Mouse (Mus musculus) brain, adult 2 months (tissue): ENCODE measurements around the gene Slc34a1.
"Not testable (repeated sequence)": the region's sequence is repeated elsewhere in the genome, so short reads cannot be mapped to it uniquely, and the experiment has no call there.

ENCODE experiments used
- DNase-seq: peaks from one replicate; pipeline ENCODE4 v3.0.0; 2011; ENCODE audit warnings: low read depth, low spot score

Gene Slc34a1

DNA sequence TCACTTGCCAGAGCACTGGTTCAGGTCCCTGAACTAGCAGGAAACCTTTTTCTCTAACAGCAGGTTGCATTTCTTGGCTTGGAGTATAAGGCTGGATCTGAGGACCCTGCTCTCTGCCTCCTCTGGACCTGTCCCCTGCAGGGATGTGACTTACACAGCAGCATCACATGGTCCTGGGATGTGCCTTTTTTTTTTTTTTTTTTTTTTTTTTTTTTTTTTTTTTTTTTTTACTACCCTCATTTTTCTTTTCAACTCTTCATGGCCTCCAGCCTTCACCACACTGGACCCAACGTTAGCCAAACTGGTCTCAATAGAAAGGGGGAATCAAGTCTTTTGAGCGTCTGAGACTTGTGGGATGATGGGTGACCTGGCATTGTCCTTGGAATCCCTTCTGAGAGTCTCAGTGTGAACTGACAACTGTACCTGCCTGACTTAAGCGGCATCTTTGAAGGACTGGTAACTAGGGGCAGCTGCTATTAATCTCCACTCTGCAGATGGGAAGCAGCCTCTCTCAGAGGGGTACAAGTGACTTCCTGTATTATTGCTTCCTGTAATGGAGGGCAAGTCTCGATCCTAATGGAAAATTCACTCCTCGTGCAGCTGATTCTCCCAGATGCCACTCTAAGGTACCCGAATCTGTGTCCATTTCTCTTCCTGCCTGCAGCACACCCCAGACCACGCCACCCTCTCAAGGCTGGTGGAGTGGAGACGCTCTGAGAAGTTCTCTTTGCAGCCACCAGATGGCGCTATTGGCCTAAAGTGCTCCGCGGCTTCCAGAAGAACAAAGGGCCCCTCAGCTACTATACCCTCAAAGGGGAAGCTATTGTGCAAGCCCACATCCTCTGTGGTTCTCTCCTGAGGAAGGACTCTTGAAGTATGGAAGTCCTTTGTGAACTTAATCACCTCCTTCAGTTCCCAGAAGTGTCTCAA lies 7.1 kb downstream of the Slc34a1 start:
- peak; percentile 89 for DNase-seq

DNA sequence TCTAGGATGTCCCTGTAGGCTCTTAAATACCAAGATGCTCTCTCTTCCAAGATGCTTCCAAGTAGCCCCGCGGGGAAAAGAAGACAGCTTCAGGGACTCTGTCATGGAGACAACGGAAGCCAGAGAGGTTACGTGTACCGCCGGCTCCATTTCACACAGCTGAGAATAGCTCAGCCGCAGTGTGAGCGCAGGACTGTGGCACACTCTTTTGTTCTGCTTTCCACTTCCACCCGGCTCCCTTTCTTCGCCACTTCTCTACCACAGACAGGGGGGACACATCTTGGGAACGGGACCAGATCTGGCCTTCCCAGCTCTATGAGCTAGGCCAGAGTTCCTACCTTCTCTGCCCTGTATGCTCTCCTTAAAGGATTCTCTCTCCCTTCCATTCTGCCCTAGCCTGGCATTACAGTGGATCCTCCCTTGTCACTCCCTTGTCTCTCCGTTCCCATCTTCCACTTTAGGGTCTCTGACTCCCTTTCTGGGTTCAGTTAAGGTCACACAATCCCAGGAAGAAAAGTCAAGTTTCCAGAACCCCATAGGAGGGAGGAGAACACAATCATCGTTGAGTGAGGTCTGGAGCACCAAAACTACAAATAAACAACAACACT lies 7.9 kb downstream of the Slc34a1 start:
- no peak for DNase-seq

DNA sequence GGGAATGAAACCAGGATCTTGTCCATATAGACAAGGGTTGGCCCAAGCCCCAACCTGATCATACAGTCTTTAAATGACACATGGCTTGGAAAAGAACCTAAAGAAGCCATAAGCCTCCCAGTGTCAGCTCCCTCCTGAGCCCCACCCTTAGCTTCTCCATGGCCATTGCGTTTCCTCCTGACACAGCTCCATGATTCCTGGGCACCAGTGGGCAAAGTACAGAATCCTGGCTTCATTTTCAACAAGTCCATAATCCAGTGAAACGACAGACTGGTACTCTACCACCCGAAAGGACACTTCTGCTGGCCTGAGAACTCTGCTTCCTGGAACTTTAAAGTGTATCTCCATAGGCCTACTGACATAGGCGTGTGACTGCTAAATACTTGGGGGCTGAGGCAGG lies 9.4 kb downstream of the Slc34a1 start:
- DNase-seq, result no peak

DNA sequence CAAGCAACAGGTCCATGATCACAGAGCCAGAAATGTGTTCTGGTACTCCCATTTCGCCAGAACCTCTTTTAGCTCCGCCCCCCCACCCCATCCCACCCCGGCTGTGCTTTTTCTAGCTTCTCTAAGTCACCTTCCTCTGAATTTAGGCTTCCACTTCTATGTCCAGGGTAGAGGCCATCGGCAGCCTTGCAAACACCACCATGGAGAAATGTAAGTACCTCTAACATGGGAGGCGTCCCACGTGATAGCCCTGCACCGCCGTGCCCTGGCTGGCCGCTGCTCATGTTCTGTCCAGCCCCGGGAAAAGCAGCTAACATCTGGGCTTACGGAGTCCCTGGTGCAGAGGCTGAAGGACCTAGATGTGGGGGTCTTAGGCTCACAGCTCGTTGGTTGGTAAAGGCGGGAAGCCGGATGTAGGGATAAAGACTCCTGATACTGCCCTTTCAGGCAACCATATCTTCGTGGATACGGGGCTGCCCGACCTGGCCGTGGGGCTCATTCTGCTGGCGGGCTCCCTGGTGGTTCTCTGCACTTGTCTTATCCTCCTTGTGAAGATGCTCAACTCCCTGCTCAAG lies 10.6 kb downstream of the Slc34a1 start:
- DNase-seq, result no peak

DNA sequence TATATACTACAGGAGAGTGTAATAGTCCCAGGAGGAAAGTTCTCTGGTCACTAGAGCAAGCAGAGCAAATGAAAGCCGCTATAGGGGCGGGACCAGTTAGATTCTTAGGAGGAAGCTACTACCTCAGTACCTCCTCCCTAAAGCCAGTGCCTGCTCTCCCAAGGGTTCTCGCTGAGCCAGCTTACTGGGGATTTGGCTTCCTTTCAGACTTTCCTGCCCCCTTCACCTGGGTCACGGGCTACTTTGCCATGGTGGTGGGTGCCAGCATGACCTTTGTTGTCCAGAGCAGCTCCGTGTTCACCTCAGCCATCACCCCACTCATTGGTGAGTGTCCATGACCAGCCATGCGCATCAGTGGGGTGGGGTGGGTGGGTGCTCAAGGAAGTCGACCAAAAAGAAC lies 13.8 kb downstream of the Slc34a1 start:
- DNase-seq, result no peak

DNA sequence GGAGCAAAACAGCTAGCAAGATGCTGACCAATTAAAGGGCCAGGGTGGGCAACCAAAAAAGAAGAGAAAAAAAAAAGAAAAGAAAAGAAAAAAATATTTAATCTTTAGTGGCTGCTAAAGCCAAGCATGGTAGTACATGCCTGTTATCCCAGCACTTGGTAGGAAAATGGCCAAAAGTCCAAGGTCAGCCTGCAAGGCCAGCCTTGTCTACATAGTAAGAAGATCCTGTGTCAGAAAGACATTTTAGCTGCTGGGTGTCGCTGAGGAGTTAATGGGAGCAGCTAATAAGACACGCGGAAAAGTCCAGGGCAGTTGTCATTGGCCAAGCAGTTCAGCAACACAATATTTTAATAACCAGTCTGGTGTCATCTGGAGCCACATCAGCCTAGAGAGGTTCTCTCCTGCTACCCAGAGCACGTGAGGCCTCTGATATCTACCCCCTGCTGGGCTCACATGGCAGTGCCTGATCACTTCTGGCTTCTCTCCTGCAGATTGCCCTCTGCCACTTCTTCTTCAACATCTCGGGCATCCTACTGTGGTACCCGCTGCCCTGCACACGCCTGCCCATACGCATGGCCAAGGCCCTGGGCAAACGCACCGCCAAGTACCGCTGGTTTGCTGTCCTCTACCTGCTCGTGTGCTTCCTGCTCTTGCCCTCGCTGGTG lies 14.8 kb downstream of the Slc34a1 start:
- no peak for DNase-seq

DNA sequence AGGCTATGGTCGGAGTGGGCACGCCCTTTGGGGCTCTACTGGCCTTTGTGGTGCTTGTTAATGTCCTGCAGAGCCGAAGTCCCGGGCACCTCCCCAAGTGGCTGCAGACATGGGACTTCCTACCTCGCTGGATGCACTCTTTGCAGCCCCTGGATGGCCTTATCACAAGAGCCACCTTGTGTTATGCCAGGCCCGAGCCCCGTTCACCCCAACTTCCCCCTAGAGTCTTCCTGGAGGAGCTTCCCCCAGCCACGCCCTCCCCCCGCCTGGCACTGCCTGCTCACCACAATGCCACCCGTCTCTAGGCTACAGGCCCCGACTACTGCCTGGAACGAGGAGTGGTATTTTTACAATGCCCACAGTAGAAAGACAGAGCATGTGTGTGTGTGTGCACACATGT lies 15.3 kb downstream of the Slc34a1 start:
- DNase-seq, result no peak

DNA sequence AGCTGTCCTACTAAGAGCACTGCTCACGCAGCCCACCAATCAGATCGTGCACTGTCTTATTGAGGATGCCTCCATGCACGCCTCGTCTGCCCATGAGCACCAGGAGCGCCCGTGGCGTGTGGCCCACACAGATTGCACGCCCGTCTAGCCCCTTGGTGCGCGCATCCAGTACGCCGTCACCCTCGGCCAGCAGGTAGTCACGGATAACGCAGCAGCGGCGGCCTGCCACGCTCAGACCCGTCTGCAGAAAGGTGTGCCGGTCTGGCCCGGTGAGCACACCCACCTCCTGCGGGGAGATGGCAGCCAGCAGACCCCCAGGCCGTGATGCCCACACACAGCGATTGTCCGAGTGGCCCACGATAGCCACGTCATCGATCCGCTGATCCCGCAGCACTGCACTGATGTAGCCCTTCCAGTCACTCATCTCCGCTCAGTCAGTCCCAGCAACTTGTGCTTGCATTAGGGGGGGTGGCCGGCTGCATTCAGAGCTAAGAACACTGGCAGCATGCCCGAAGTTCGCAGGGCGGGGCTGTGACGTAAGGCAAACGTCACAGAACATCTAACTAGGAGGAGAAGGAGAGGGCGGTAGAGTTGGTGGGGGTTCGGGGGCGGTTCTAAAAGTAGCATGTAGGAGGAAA lies 16.9 kb downstream of the Slc34a1 start, which contains the start of gene Pfn3:
Gene Pfn3 (minus strand): TSS at position 490 of the 638 bp plus-strand sequence.
- peak; percentile 85 for DNase-seq

DNA sequence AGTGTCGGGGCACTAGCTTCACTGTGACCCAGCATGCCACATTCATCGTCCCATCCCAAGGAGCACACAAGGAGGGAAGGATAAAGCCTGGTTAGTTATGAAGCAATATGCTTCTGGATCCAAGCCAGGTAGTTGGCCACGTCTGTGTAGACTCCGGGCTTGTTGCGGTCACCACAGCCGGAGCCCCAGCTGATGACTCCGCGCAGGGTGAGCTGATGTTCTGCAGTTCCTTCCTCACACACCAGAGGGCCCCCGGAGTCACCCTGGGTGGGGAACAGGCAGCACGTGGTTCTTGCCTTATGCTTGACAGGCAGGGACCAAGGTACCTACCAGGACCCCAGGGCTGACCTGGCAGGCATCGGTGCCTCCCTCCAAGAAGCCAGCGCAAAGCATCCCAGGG lies 20.0 kb downstream of the Slc34a1 start:
- peak; percentile 86 for DNase-seq

DNA sequence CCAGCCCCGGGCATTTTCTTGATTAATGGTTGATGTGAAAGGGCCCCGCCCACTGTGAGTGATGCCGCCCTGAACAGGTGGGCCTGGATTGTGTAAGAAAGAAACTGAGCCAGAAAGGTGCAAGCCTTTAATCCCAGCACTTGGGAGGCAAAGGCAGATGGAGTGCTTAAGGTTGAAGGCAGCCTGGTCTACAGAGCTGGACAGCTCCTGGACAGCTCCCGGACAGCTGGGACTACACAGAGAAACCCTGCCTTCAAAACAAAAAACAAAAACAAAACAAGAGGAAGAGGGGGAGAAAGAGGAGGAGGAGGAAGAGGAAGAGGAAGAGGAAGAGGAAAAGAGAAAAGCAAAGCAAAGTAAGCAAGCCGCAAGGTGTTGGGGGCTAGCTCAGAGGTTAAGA lies 21.2 kb downstream of the Slc34a1 start:
- no peak for DNase-seq

DNA sequence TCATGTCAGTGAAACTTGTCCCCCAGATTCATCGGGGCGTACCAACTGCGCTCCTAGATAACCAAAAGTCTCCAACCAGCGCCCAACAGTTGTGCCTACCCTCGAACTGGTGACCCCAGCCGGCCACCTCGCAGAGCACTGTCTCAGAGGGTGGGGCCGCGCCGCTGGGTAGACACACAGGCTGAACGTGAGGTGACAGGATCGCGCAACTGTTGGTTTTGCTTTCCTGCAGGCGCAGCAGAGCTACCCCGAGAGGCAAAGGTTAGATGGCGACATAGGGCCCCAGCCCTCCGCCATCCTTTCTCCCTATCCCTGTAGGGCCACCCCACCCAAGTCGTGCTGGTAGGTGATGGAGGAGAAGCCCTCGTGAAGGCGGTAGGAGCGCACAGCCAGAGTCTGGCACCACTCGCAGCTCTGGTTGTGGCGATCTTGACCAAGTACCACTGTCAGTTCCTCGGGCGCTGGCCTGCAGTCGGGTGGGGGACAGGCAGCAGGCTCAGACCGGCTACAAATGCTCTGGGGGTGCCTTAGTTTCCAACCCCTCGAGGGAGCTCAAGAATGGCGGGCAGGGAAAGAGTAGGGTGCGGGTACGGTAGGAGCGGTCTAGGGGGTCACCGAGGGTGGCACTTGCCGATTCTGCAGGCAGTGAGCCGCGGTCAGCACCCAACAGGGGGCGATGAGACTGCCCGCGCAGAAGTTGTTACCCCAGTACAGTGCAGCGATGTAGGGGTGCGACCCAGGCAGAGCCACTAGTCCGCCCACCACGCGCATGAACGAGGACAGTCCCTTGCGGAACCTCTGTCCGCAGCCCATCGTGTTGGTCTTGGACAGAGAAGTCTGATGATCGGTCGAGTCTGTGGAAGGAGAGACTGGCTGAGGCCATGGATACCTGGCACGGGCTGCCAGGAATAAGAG lies 22.3 kb downstream of the Slc34a1 start:
- DNase-seq, result no peak

DNA sequence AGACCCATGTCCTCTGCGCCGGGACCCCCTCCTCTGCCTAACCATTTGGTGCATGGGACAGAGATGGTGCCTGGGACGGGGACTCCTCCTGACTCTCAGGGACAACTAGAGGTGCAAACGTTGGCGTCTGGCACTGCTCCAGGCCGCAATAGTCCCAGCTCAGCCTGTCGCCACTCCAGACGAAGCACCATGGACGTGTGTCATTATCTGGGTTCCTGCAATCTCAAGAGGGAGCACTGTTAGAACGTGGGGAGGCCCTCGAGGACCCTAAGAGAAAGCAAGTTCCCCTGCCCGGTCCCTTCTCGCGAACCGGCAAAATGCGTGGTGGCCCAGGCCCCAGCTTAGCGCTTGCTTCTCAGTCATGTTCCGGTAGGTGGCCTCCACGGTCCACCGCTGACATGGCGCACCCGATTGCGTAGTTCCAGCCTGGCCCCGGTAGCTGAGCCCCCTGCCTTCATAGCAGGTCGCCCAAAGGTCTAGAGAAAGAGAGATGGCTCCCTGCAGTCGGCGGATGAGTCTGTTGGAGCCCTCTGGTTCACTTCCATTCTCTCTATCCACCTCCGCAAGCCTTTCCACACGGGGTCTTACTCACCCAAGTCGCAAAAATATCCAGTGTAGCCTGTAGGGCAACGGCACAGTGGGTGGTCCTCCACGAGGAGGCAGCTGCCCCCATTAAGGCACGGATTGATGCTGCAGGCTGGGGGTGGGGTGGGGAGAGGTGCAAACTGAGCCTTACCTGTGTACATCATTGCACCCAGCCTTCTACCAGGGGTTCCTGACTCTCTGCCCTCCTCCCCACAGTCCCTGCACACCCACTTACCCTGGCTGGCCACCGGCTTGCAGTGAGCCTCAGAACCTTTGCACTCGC lies 23.2 kb downstream of the Slc34a1 start:
- DNase-seq, result peak; percentile 71

DNA sequence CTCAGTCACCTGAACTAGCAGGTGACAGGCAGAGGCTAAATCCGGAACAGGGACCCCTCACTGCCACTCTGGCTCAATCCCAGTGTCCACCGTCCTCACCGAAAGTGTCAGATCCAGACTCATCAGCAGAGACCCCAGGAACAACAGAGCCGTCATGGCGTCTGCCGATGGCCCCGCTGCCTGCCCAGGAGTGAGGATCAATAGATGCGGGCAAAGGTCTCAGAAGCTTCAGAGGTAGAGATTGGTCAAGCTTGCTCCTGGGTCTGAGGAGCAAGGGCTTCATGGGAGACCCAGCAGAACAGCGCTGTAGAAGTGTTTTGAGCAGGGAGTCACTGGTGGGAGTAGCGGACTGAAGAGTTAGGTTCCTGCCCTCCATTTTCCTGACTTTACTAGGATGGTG lies 28.6 kb downstream of the Slc34a1 start, which contains the start of gene F12:
Gene F12 (minus strand): TSS at position 181 of the 400 bp plus-strand sequence.
- no peak for DNase-seq

DNA sequence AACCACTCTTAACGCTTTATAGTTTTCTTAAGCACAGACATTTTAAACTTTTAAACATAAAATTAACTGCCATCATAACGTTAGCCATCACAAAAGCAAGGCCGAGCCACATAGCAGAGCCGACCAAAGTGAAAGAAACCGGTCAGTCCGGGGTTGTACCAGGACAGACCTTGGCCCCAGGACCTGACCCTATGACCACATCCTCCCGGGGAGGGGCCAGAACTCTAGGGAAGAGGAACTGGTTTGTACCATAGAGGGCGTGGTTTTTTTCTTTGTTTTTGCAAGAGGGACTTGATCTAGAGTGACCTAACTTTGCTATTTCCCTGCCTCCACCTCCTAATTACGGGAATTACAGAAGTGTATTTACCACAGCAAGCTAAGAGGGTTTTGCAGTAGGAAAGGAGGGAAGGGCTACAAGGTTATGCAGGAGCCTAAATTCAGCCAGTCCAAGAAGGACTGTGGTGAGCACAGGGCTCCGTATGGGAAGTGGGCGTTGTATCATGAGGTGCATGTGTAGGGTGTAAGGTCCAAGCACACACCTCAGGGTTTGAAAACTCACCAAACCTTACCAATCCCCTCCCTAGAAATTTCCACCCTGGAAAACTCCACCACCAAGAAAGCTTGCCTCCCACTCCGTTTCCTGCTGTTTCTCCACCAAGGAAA lies 31.4 kb downstream of the Slc34a1 start:
- DNase-seq, result no peak

DNA sequence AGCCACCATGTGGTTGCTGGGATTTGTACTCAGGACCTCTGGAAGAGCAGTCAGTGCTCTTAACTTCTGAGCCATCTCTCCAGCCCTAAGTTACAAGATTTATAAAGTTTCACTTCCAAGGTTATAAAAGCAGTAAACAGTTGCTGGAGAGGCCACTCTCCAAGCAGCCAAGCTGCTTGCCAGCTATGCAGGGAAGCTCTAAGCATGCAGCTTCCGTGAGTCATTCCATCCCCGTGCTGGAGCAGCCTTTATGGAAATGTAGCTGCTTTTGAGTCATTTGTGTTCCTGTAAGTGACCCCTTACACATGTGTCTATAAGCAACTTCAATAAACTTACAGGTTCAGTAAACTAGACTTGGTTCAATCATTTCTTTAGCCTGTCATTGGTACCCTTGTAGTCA lies 32.6 kb downstream of the Slc34a1 start:
- no peak for DNase-seq

DNA sequence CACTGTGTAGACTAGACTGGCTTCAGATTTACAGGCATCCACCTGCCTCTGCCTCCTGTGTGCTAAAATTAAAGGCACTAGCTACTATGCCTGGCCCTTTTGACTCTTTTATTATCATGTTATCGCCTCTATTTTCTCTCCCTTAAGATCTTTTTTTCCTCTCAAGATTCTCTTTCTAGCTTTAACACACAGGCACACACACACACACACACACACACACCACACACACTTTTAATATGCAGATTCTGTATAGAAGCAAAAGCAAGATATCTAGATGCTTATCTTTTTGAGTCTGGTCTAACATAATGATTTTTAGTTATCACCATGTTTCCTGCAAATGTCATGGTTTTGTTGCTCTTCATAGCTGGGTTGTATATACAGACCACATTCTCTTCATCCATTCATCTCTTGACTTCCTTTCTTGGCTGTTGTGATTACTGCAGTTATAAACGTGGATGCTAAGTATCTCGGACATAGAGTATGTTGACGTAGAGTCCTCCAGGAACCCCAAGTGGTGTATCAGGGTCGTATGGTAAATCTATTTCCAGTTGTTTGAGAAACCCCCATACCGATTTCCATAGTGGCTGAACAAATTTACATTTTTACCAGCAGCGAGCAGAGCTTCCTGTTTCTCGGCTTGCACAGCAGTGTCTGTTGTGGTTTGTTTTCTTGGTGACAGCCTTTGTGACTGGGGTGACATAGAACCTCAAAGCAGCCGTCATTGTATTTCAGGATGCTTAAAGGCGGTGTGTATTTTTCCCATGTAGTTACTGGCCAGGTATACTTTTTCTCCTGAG lies 34.1 kb downstream of the Slc34a1 start:
- DNase-seq, result no peak

DNA sequence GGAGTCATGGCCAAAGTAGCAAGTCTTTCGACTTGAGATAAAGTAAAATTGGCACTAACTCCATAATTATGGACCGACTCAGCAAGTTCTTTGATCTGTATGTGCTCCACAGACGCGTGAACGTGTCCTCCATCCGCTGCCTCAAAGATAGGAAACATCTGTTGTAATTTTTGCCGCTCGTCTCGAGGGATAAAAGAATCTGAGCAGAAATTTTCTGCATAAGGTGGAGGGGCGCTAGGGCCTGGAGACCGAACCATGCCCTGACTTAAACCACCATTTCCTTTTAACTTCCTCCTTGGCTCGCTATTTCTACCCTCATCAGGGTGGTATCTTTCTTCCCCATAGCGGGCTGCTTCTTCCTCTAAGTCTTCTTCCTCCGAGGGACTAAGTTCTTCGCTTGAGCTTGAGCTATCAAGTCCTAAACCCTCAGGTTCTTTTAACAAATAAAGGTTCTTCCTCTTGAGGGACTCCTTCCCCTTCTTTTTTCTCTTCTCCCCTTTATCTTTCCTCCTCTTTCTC lies 39.2 kb downstream of the Slc34a1 start:
- DNase-seq, result not testable (repeated sequence)

DNA sequence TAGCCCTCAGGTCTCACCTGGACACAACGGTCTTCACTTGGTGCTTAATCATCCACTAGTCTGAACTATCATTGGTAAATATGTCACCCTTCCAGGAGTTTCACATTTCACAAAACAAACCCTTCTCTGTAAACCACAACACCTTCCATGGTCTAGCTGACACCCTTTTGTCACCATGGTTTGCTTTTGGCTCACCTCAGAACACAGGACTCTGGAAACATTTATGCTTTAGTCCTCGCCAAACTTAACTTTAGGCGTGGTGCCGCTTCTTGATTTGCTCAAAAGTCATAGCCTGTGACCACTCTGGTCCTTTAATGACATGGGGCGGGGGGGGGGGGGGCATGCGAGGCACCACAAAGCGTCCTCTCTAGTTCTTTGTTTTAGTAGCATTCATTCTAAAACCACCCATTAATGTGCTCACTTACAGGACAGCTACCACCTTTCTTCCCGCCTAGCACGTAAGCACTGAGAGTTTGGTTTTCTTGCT lies 45.9 kb downstream of the Slc34a1 start:
- no peak for DNase-seq
